Mouse (Mus musculus) liver, embryonic 14.5 days (tissue): ENCODE results near the gene Abca4.
A peak's percentile ranks its signal among the peaks of the same experiment; 100 is the strongest.

Experiments used
- CTCF ChIP-seq: IDR thresholded peaks from 2 replicates; pipeline ENCODE4 v1.5.1; 2016; ENCODE audit warnings: antibody characterized with exemption, low read depth, control low read depth
- EP300 ChIP-seq: IDR thresholded peaks from 2 replicates; pipeline ENCODE4 v1.6.1; 2016; ENCODE audit warnings: antibody characterized with exemption, low read depth

DNA sequence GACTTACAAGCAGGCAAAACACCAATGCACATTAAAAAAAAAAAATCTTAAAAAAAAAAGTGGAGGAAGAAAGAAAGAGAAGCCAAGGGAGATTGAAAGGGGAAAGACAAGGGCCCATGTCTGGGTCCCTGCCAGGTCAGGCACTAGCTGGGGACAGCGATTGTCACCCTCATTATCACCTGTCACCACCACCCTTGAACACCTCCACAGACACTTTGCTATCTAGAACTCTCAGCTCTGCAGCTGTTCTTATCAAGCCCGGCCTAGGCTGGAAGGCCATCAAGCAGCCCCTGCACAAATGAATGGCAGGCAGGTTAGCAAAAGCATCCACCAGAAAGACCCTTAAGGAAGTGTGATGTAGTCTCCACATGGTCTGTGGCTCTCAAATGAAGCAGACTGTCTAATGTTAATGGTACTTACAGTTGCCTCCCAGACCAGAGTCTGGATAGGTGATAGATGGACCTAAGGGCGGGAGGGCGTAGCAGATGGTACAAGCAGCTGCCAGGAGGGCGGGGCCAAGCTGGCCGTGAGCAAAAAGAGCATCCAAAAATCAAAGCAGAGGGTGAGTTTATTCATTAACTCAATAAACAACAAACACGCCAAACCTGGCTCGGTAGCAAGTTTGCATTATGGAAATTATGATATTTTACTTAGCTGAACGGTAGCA lies 98.1 kb downstream of the Abca4 start:
- TF ChIP-seq CTCF (no peak), EP300 (peak; percentile 62)
